Mouse (Mus musculus) testis, adult 2 months (tissue): ENCODE data around the gene Krtap4-7.

ENCODE experiments used
- CTCF ChIP-seq: fragments of 200-500 bp; IDR thresholded peaks from 2 replicates; pipeline ENCODE4 v1.5.1; 2012; ENCODE audit warnings: low read depth, mild to moderate bottlenecking, inconsistent platforms, low read length, moderate library complexity; ENCODE audit not compliant: control insufficient read depth, insufficient read depth, insufficient replicate concordance
- POLR2A ChIP-seq: fragments of 200-500 bp; IDR thresholded peaks from 2 replicates; pipeline ENCODE4 v1.6.1; 2012; ENCODE audit warnings: low read depth, mild to moderate bottlenecking, inconsistent platforms, low read length, moderate library complexity; ENCODE audit not compliant: control insufficient read depth

DNA sequence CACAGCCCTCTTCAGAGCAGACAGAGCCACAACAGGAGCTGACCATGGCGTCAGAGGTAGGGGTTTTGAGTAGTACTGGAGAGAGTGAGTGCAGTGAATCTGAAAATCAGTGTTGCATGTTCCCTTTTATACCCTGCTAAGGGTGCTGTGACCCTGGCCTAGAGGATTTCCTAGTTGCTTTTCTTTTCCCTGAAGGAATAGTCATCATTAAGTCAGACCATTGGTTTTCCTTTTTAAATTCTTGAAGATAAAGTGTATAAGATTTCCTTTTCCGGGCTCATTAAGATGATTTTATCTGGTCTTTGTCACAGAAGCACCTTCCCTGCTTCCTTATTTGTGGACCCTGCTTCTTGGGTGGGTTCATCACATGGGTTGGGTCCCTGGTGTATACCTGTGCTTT is 6.2 kb upstream of the Krtap4-7 start, which contains the start of gene Gm11555:
- no peak for TF ChIP-seq POLR2A
- TF ChIP-seq CTCF, result no peak
